Mouse (Mus musculus): ENCODE results near the gene Sqstm1. TPM values are rescaled to one million over a fixed set of nuclear protein-coding genes. Genes with fewer than 3 reads are reported as not detected.

Gene Sqstm1
- polyA plus RNA-seq, 1 experiment from 2014 or later = 326 TPM

DNA sequence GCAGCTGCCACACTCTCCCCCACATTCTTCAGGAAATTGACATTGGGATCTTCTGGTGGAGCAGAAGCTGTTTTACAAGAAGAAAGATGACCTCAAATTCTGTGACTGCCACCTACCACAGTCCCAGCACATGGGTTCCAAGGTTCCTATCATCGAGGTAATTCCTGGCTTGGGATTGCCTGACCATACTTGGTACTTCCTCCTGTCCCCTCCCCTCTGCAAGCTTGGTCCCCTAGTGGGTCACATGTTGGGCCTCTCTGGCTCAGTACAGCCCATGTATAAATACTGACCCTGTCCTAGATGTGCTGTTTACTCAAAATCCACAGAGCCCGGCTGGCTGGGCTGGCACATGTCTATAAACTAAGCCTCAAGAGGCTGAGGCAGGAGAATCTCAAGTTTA is 4.6 kb downstream of the Sqstm1 start:
- H3K9ac ChIP-seq (ENCODE audit: low read depth, low read length) = no peak overlapping the region
- H3K4me3 ChIP-seq (replicated peaks; ENCODE audit: low read depth, low read length) = no peak overlapping the region
- no peak for DNase-seq (ENCODE audit: low spot score)
- no peaks in the 10 kb centered on the region for H3K27me3 ChIP-seq (ENCODE audit: insufficient read depth, low read length)
- no peak for ATAC-seq (replicated peaks; ENCODE audit: low FRiP score, low read depth)
- 85% methylated on average over 2 of the region's 2 CpGs for whole genome bisulfite sequencing
- H3K4me2 ChIP-seq (ENCODE audit: low read length) = no peak overlapping the region
- TF ChIP-seq CTCF (IDR thresholded peaks at IDR 0.05; ENCODE audit: low read depth) = no peak
- H3K27ac ChIP-seq = no peak overlapping the region
- H3K4me1 ChIP-seq (replicated peaks; ENCODE audit: insufficient read depth, low read length) = peaks cover 4% of the 10 kb centered on the region
- H3K9me3 ChIP-seq (replicated peaks; ENCODE audit: low read length) = no peaks in the 10 kb centered on the region
- peaks cover 63% of the 10 kb centered on the region for H3K36me3 ChIP-seq (ENCODE audit: insufficient read depth, low read length)

DNA sequence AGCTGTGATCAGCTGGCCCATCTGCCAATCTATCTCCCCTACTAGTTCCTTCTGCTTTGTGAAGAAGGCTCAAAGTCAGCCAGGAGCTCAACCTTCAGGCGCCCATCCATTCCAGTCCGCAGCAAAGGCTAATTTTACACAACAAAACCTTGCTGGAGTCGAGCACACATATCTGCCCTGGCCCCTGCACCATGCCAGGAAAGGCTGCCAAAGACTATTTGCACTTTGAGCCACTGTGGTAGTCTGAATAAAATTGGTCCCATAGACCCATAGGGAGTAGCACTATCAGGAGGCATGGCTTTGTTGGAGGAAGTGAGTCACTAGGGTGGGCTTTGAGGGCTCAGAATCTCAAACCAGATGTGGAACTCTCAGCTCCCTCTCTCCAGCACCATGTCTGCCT is 5.2 kb downstream of the Sqstm1 start:
- no peak for TF ChIP-seq CTCF (IDR thresholded peaks at IDR 0.05; ENCODE audit: low read depth)
- H3K4me2 ChIP-seq (ENCODE audit: low read length) = no peak overlapping the region
- no peak overlapping the region for H3K27ac ChIP-seq
- WGBS = 96% methylated on average over 3 of the region's 3 CpGs
- H3K9ac ChIP-seq (ENCODE audit: low read depth, low read length) = no peak overlapping the region
- ATAC-seq (replicated peaks; ENCODE audit: low FRiP score, low read depth) (no peak), DNase-seq (ENCODE audit: low spot score) (no peak)
- H3K9me3 ChIP-seq (replicated peaks; ENCODE audit: low read length) = no peaks in the 10 kb centered on the region
- peaks cover 4% of the 10 kb centered on the region for H3K4me1 ChIP-seq (replicated peaks; ENCODE audit: insufficient read depth, low read length)
- no peak overlapping the region for H3K4me3 ChIP-seq (replicated peaks; ENCODE audit: low read depth, low read length)
- no peaks in the 10 kb centered on the region for H3K27me3 ChIP-seq (ENCODE audit: insufficient read depth, low read length)
- H3K36me3 ChIP-seq (ENCODE audit: insufficient read depth, low read length) = peaks cover 69% of the 10 kb centered on the region

DNA sequence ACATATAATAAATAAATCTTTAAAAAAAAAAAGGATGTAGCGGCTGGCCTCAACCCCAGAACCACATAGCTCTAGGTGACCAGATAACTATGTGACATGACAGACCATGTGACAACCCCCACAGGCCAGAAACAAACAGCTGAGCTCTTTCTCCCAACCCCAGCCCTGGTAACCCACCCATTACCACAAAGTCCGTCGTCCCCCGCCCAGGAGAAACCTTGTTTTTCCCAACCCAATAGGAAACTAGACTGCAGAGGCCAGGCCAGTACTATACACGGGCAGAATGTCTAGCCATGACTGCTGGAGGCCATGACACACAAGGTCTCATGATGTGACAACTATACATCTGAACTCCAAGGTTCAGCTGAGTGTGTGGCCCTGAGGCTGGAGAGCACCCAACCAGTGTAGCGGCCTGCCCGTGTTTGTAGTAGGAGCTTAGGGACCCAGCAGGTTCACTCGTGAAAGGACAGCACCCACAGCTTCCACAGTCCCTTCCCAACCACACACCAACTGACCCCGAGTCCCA is 7.3 kb downstream of the Sqstm1 start:
- H3K4me3 ChIP-seq (replicated peaks; ENCODE audit: low read depth, low read length) = no peak overlapping the region
- no peak overlapping the region for H3K4me2 ChIP-seq (ENCODE audit: low read length)
- no peaks in the 10 kb centered on the region for H3K4me1 ChIP-seq (replicated peaks; ENCODE audit: insufficient read depth, low read length)

DNA sequence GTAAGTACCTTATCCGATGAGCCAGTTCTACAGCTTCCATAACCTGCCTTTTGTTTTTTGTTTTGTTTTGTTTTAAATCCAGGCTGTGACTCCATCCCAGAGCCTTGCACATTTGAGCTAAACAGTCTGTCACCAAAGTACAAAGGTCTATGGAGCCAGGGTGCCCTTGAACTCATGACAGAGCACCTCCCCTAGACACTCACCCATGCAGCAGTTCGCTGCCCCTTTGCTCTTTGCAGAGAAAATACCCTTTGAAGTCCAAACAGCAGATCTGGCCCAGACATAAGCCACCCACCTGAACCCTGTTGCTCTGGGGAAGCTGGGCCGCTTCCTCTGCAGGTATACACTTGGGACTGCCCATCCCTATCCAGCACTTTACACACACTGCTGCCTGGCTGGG is 9.0 kb downstream of the Sqstm1 start:
- H3K27me3 ChIP-seq (ENCODE audit: insufficient read depth, low read length) = no peaks in the 10 kb centered on the region
- H3K9ac ChIP-seq (ENCODE audit: low read depth, low read length) = no peak overlapping the region
- no peaks in the 10 kb centered on the region for H3K4me1 ChIP-seq (replicated peaks; ENCODE audit: insufficient read depth, low read length)
- TF ChIP-seq CTCF (IDR thresholded peaks at IDR 0.05; ENCODE audit: low read depth) = no peak
- no peaks in the 10 kb centered on the region for H3K9me3 ChIP-seq (replicated peaks; ENCODE audit: low read length)
- no peak overlapping the region for H3K4me3 ChIP-seq (replicated peaks; ENCODE audit: low read depth, low read length)
- no peak overlapping the region for H3K27ac ChIP-seq
- no peak overlapping the region for H3K4me2 ChIP-seq (ENCODE audit: low read length)
- no peak for ATAC-seq (replicated peaks; ENCODE audit: low FRiP score, low read depth)
- peaks cover 68% of the 10 kb centered on the region for H3K36me3 ChIP-seq (ENCODE audit: insufficient read depth, low read length)
- DNase-seq (ENCODE audit: low spot score) = no peak
- 92% methylated on average over 3 of the region's 3 CpGs for WGBS

More for the DNA sequence above, 7.3 kb downstream of the Sqstm1 start:
- no peak for DNase-seq (ENCODE audit: low spot score)
- no peak for ATAC-seq (replicated peaks; ENCODE audit: low FRiP score, low read depth)
- H3K36me3 ChIP-seq (ENCODE audit: insufficient read depth, low read length) = peaks cover 81% of the 10 kb centered on the region
- no peaks in the 10 kb centered on the region for H3K9me3 ChIP-seq (replicated peaks; ENCODE audit: low read length)
- TF ChIP-seq CTCF (IDR thresholded peaks at IDR 0.05; ENCODE audit: low read depth) = no peak
- H3K9ac ChIP-seq (ENCODE audit: low read depth, low read length) = no peak overlapping the region
- no peaks in the 10 kb centered on the region for H3K27me3 ChIP-seq (ENCODE audit: insufficient read depth, low read length)
- WGBS = 88% methylated on average over 9 of the region's 9 CpGs
- no peak overlapping the region for H3K27ac ChIP-seq

DNA sequence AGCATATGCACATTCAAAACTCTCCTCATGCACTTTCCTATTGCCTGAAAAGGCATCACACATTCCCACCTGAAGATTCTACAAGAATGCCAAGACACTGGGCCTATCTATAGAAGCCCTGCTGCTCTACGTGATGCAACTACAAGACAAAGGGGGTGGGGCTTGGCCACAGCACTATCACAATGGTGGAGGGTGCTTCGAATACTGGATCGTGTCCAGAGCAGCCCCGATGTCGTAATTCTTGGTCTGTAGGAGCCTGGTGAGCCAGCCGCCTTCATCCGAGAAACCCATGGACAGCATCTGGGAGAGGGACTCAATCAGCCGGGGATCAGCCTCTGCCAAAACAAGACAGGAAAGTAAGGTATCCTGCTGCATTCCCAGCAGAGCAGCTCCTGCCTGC is 10.0 kb downstream of the Sqstm1 start:
- ATAC-seq (replicated peaks; ENCODE audit: low FRiP score, low read depth) (no peak), DNase-seq (ENCODE audit: low spot score) (no peak)
- Histone ChIP-seq H3K36me3 (ENCODE audit: insufficient read depth, low read length) (peaks cover 58% of the 10 kb centered on the region), H3K4me2 (ENCODE audit: low read length) (no peak overlapping the region), H3K9me3 (replicated peaks; ENCODE audit: low read length) (no peaks in the 10 kb centered on the region), H3K27ac (no peak overlapping the region), H3K27me3 (ENCODE audit: insufficient read depth, low read length) (no peaks in the 10 kb centered on the region), H3K4me3 (replicated peaks; ENCODE audit: low read depth, low read length) (no peak overlapping the region), H3K4me1 (replicated peaks; ENCODE audit: insufficient read depth, low read length) (no peaks in the 10 kb centered on the region), H3K9ac (ENCODE audit: low read depth, low read length) (no peak overlapping the region)
- no peak for TF ChIP-seq CTCF (IDR thresholded peaks at IDR 0.05; ENCODE audit: low read depth)
- WGBS = 75% methylated on average over 8 of the region's 8 CpGs

DNA sequence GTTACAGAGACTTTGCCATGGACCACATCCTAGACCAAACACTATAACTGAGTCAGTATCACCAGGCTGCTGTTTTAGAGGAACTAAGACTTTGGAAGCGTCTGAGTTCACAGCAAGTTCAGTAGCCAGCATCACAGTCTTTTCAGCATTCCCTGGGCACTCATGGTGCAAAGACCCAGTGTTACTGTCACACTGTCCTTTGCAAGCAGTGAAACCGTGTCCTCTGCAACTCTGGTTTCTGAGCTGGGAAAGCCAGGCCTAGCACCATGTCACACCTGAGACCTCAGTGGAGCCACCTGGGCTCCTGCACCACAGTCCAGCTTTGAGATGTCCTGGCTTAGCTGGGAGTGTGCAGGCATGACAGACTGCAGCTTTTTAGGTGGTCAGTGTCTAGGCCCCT is 11.7 kb downstream of the Sqstm1 start:
- WGBS = 85% methylated on average over 2 of the region's 2 CpGs
- H3K27me3 ChIP-seq (ENCODE audit: insufficient read depth, low read length) = no peaks in the 10 kb centered on the region
- H3K4me3 ChIP-seq (replicated peaks; ENCODE audit: low read depth, low read length) = no peak overlapping the region
- ATAC-seq (replicated peaks; ENCODE audit: low FRiP score, low read depth) (no peak), DNase-seq (ENCODE audit: low spot score) (no peak)
- no peak overlapping the region for H3K4me2 ChIP-seq (ENCODE audit: low read length)
- H3K4me1 ChIP-seq (replicated peaks; ENCODE audit: insufficient read depth, low read length) = no peaks in the 10 kb centered on the region
- no peak overlapping the region for H3K27ac ChIP-seq
- TF ChIP-seq CTCF (IDR thresholded peaks at IDR 0.05; ENCODE audit: low read depth) = no peak
- no peaks in the 10 kb centered on the region for H3K9me3 ChIP-seq (replicated peaks; ENCODE audit: low read length)
- peaks cover 42% of the 10 kb centered on the region for H3K36me3 ChIP-seq (ENCODE audit: insufficient read depth, low read length)
- H3K9ac ChIP-seq (ENCODE audit: low read depth, low read length) = no peak overlapping the region

DNA sequence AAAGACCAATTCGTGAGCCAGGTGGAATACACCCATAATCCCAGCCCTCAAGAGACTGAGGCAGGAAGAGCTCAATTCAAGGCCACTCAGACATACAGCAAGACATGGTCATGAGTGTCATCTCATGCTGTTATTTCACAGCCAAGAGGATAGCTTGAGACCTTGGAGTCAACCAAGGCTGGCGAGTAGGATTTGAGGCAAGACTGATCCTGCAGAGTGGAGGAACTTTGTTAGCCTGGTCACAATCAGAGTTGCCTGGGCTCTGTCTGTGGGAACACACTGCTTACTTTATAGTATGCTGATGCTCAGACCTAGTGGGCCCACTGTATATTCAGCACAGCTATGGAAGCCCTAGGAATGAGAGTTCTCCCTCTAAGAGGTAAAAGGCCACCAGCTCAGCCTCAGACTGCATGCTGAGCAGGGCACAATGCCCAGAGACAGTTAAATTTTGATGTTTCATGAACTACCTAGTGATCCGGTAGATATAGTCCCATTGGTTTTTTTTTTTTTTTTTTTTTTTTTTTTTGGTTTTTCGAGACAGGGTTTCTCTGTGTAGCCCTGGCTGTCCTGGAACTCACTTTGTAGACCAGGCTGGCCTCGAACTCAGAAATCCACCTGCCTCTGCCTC is 12.3 kb downstream of the Sqstm1 start:
- H3K9me3 ChIP-seq (replicated peaks; ENCODE audit: low read length) = no peaks in the 10 kb centered on the region
- H3K36me3 ChIP-seq (ENCODE audit: insufficient read depth, low read length) = peaks cover 38% of the 10 kb centered on the region
- H3K27me3 ChIP-seq (ENCODE audit: insufficient read depth, low read length) = no peaks in the 10 kb centered on the region
- H3K4me1 ChIP-seq (replicated peaks; ENCODE audit: insufficient read depth, low read length) = no peaks in the 10 kb centered on the region
- ATAC-seq (replicated peaks; ENCODE audit: low FRiP score, low read depth) (no peak), DNase-seq (ENCODE audit: low spot score) (no peak)
- H3K4me2 ChIP-seq (ENCODE audit: low read length) = no peak overlapping the region
- no peak for TF ChIP-seq CTCF (IDR thresholded peaks at IDR 0.05; ENCODE audit: low read depth)
- 91% methylated on average over 4 of the region's 5 CpGs for WGBS
- H3K27ac ChIP-seq = no peak overlapping the region
- H3K4me3 ChIP-seq (replicated peaks; ENCODE audit: low read depth, low read length) = no peak overlapping the region
- no peak overlapping the region for H3K9ac ChIP-seq (ENCODE audit: low read depth, low read length)

All from kidney, postnatal 0 days (tissue).